Mouse (Mus musculus): ENCODE measurements around the gene Pigh. TPM values are rescaled to one million over a fixed set of nuclear protein-coding genes. Genes with fewer than 3 reads are reported as not detected.

Gene Pigh
- polyA plus RNA-seq, 1 experiment from 2014 or later, result 18.2 TPM

DNA sequence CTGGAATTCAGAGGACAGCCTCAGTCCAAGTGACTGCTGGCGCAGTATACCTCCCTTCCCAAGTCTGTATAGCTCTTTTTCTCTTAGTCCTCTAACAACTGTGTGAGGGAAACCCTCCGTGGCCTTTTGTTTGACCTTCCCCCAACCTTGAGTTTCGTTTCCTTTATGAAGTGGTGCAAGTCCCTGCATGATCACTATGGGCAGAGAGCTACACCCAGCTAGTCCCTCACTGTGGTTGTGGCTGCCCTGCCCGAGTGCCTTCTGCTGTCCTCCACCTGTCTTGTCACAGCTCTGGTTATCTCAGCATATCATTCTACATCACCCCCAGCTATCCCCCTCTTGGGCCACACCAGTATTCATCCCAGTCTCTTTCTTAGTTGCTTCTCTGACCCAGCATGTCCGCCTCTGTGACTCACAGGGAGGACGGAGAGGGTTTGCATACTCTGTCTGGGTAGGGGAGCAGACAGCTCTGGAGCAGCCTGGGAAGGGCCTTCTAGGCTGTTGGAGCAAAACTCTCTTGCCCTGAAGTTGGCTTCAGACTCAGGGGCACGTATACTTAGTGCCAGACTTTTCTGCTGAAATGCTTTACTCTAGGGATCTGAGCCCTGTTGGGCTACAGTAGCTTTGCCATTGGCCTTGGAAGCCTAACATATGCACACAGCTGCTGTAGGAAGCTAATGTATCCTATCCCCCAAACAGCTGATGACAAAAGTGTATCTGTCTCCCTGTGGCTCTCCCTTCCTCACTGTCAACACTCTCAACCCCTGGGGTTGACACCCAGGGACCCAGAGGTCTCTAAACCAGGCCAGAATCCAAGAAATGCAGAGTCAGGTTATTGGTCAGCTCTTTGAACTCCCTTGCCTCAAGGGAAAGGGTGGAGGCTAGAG lies 28.4 kb downstream of the Pigh start:
- no peak overlapping the region for H3K9ac ChIP-seq (ENCODE audit: low read depth, low read length)
- no peaks in the 10 kb centered on the region for H3K27me3 ChIP-seq (replicated peaks; ENCODE audit: control insufficient read depth, insufficient read depth, low read length)
- H3K9me3 ChIP-seq (ENCODE audit: control insufficient read depth), result no peaks in the 10 kb centered on the region
- no peak overlapping the region for H3K4me3 ChIP-seq (ENCODE audit: low read depth, low read length)
- ATAC-seq, result no peak
- no peak overlapping the region for H3K4me2 ChIP-seq (replicated peaks; ENCODE audit: low read depth)
- TF ChIP-seq CTCF (IDR thresholded peaks at IDR 0.05; ENCODE audit: low read depth), result no peak
- WGBS, result 72% methylated on average over 7 of the region's 7 CpGs
- no peaks in the 10 kb centered on the region for H3K4me1 ChIP-seq (replicated peaks; ENCODE audit: control insufficient read depth, insufficient read depth, low read length)
- H3K27ac ChIP-seq (ENCODE audit: low read depth, low read length), result no peak overlapping the region
- peaks cover 38% of the 10 kb centered on the region for H3K36me3 ChIP-seq (ENCODE audit: control insufficient read depth, insufficient read depth)

- WGBS, result 87% methylated on average over 9 of the region's 9 CpGs
- Histone ChIP-seq H3K27ac (ENCODE audit: low read depth, low read length) (no peak overlapping the region), H3K36me3 (ENCODE audit: control insufficient read depth, insufficient read depth) (peaks cover 38% of the 10 kb centered on the region), H3K9me3 (ENCODE audit: control insufficient read depth) (no peaks in the 10 kb centered on the region), H3K27me3 (replicated peaks; ENCODE audit: control insufficient read depth, insufficient read depth, low read length) (no peaks in the 10 kb centered on the region), H3K9ac (ENCODE audit: low read depth, low read length) (no peak overlapping the region), H3K4me1 (replicated peaks; ENCODE audit: control insufficient read depth, insufficient read depth, low read length) (no peaks in the 10 kb centered on the region), H3K4me2 (replicated peaks; ENCODE audit: low read depth) (no peak overlapping the region), H3K4me3 (ENCODE audit: low read depth, low read length) (no peak overlapping the region)
- TF ChIP-seq CTCF (IDR thresholded peaks at IDR 0.05; ENCODE audit: low read depth), result no peak
- ATAC-seq, result no peak
Observed at GRCm38 (mm10) chr12:79060134-79060533, 29.3 kb downstream of the Pigh start.

- Histone ChIP-seq H3K27me3 (replicated peaks; ENCODE audit: control insufficient read depth, insufficient read depth, low read length) (no peaks in the 10 kb centered on the region), H3K4me1 (replicated peaks; ENCODE audit: control insufficient read depth, insufficient read depth, low read length) (no peaks in the 10 kb centered on the region), H3K36me3 (ENCODE audit: control insufficient read depth, insufficient read depth) (peaks cover 42% of the 10 kb centered on the region), H3K4me2 (replicated peaks; ENCODE audit: low read depth) (no peak overlapping the region), H3K9me3 (ENCODE audit: control insufficient read depth) (no peaks in the 10 kb centered on the region), H3K27ac (ENCODE audit: low read depth, low read length) (no peak overlapping the region), H3K9ac (ENCODE audit: low read depth, low read length) (no peak overlapping the region), H3K4me3 (ENCODE audit: low read depth, low read length) (no peak overlapping the region)
- ATAC-seq, result no peak
- no peak for TF ChIP-seq CTCF (IDR thresholded peaks at IDR 0.05; ENCODE audit: low read depth)
- WGBS, result 86% methylated on average over 6 of the region's 6 CpGs
Observed at GRCm38 (mm10) chr12:79059573-79059972, 29.9 kb downstream of the Pigh start.

DNA sequence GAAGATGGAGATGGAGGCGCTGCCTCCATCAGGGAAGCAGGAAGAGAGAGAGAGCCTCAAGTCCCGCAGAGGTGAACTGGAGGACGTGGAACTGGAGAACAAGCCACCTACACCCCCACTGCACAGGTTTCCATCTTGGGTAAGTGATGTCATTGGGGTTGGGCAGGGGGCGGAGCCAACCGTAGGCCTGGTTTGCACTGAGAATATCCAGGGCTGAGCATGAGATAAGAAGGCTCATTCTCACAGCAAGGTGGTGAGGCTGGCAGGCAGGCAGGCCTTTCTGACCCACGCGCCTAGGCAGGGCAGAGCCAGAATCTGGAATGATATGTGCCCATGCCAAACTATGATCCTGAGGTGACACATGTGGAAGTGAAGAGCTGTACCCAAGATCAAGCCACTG lies 34.2 kb downstream of the Pigh start:
- no peaks in the 10 kb centered on the region for H3K9me3 ChIP-seq (ENCODE audit: control insufficient read depth)
- H3K36me3 ChIP-seq (ENCODE audit: control insufficient read depth, insufficient read depth), result peaks cover 36% of the 10 kb centered on the region
- no peaks in the 10 kb centered on the region for H3K4me1 ChIP-seq (replicated peaks; ENCODE audit: control insufficient read depth, insufficient read depth, low read length)
- H3K27ac ChIP-seq (ENCODE audit: low read depth, low read length), result no peak overlapping the region
- no peaks in the 10 kb centered on the region for H3K27me3 ChIP-seq (replicated peaks; ENCODE audit: control insufficient read depth, insufficient read depth, low read length)
- ATAC-seq, result peak; percentile 62; the same call in 1 of the 2 replicates
- WGBS, result 63% methylated on average over 7 of the region's 7 CpGs
- no peak overlapping the region for H3K4me2 ChIP-seq (replicated peaks; ENCODE audit: low read depth)
- H3K4me3 ChIP-seq (ENCODE audit: low read depth, low read length), result no peak overlapping the region
- no peak overlapping the region for H3K9ac ChIP-seq (ENCODE audit: low read depth, low read length)
- TF ChIP-seq CTCF (IDR thresholded peaks at IDR 0.05; ENCODE audit: low read depth), result no peak

DNA sequence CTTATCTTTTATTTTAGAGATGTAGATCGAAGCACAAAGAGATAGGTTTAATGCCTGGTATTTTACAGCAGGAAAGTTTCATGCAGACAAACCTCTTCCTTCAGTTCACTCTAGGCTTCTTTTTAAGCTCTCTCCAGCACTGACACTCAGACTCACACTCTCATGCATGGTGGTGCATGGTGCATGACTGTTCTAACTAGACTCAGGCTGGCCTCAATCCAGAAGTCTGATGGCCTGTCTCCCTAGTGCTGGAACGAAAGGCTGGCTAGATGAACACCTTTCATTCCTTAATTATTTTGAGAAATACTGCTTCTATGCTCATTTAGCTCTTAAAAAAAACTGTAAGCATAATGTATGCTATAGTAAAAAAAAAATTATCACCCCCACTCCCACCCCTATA lies 37.4 kb downstream of the Pigh start:
- no peak overlapping the region for H3K4me3 ChIP-seq (ENCODE audit: low read depth, low read length)

DNA sequence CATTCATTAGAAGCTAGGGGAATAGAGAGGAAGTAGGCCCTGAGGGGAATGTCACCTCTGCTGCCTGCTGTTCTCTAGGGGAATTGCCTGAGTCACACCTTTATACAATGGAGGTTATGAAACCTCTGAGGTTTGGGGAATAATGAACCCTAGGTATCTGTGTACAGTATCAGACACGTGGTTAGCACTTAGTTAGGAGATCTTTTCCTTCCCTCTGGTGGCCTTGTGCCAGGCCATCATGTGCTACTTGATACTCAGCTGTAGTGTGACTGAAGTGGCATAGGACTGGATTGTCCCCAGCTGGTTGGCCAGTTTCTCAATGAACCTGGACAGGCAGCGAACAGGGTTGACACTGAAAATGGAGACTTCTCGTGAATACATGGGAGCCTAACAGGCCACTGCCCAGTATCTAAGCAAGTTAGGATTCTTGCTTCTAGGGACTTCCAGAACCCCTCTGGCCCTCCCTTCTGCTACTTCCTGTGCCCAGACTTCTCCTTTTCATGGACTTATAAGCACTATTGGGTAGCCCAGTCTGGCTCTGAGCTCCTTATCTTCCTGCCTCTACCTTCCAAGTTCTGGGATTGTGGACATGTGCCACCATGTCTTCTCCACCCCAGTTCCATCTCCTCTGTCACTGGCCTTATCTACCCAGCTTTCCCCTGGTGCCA lies 38.8 kb downstream of the Pigh start:
- Histone ChIP-seq H3K4me3 (ENCODE audit: low read depth, low read length) (no peak overlapping the region), H3K27me3 (replicated peaks; ENCODE audit: control insufficient read depth, insufficient read depth, low read length) (no peaks in the 10 kb centered on the region), H3K4me1 (replicated peaks; ENCODE audit: control insufficient read depth, insufficient read depth, low read length) (no peaks in the 10 kb centered on the region), H3K36me3 (ENCODE audit: control insufficient read depth, insufficient read depth) (peaks cover 33% of the 10 kb centered on the region), H3K27ac (ENCODE audit: low read depth, low read length) (peak overlapping the region; percentile 50), H3K9ac (ENCODE audit: low read depth, low read length) (no peak overlapping the region), H3K4me2 (replicated peaks; ENCODE audit: low read depth) (no peak overlapping the region), H3K9me3 (ENCODE audit: control insufficient read depth) (no peaks in the 10 kb centered on the region)
- WGBS, result 48% methylated on average over 3 of the region's 3 CpGs
- TF ChIP-seq CTCF (IDR thresholded peaks at IDR 0.05; ENCODE audit: low read depth), result no peak
- peak; percentile 79 for ATAC-seq

More for the DNA sequence above, 37.4 kb downstream of the Pigh start:
- no peaks in the 10 kb centered on the region for H3K4me1 ChIP-seq (replicated peaks; ENCODE audit: control insufficient read depth, insufficient read depth, low read length)
- no peak for ATAC-seq
- peaks cover 38% of the 10 kb centered on the region for H3K36me3 ChIP-seq (ENCODE audit: control insufficient read depth, insufficient read depth)
- H3K27me3 ChIP-seq (replicated peaks; ENCODE audit: control insufficient read depth, insufficient read depth, low read length), result no peaks in the 10 kb centered on the region
- H3K9ac ChIP-seq (ENCODE audit: low read depth, low read length), result no peak overlapping the region
- H3K4me2 ChIP-seq (replicated peaks; ENCODE audit: low read depth), result no peak overlapping the region
- 85% methylated on average over 2 of the region's 2 CpGs for WGBS
- no peaks in the 10 kb centered on the region for H3K9me3 ChIP-seq (ENCODE audit: control insufficient read depth)
- no peak for TF ChIP-seq CTCF (IDR thresholded peaks at IDR 0.05; ENCODE audit: low read depth)
- no peak overlapping the region for H3K27ac ChIP-seq (ENCODE audit: low read depth, low read length)
